Mouse (Mus musculus) myocyte (in vitro differentiated cells): ENCODE measurements around the gene En2.

Experiments
- E2F4 ChIP-seq: IDR thresholded peaks from one replicate; pipeline ENCODE4 v1.6.1; 2011; ENCODE audit warnings: mild to moderate bottlenecking, control low read depth, moderate library complexity; ENCODE audit not compliant: insufficient read depth
- MAX ChIP-seq: IDR thresholded peaks from one replicate; pipeline ENCODE4 v1.6.1; 2011; ENCODE audit warnings: low read depth, mild to moderate bottlenecking, control low read depth
- POLR2A ChIP-seq: IDR thresholded peaks from one replicate; pipeline ENCODE4 v1.6.1; 2011; ENCODE audit warnings: low read depth, mild to moderate bottlenecking, control low read depth, moderate library complexity; ENCODE audit not compliant: insufficient read length
- POLR2AphosphoS2 ChIP-seq: IDR thresholded peaks from one replicate; pipeline ENCODE4 v1.6.1; 2011; ENCODE audit warnings: low read depth, control low read depth; ENCODE audit not compliant: insufficient read length
- SRF ChIP-seq: IDR thresholded peaks from one replicate; pipeline ENCODE4 v1.6.1; 2011; ENCODE audit warnings: low read depth; ENCODE audit not compliant: control insufficient read depth, insufficient read length
- USF1 ChIP-seq: IDR thresholded peaks from one replicate; pipeline ENCODE4 v1.6.1; 2011; ENCODE audit warnings: low read depth, mild to moderate bottlenecking, control low read depth, moderate library complexity

DNA sequence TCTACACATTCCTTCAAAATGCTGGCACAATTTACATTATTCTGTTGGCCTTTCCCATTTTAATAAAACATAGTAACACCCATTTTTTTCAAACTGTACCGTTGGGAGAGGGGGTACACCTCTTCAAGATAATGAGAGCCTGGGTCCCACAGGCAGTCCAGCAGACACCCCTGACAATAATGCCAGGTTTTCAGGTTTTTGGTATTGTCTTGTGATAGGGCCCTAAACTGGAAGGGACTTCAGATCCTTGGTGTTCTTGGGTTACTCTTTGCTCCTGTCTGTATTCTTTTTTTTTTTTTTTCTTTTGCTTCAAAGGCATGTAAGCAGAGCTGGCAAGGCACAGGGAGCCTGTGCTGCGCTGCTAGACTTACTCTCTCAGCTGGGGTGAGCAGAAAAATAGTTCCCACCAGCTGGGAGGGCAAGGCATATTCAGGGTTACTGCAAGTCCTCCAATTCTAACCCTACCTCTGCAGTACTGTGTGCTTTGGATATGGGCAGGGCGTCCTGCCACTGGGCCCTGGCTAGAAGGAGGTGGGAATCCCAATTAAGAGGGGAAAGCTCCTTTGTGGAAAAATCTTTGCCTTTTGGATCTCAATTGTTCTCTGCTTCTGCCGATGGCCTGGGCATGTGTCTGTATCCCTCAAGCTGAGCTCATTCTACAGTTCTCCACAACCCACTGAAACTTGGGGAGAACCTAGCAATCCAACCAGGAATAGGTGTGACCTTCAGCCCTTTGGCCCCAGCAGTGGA, 7.6 kb downstream of the En2 start:
- TF ChIP-seq POLR2AphosphoS2 (no peak), E2F4 (no peak), SRF (no peak), POLR2A (no peak), USF1 (no peak), MAX (no peak)
